Comparison of ENCODE assay signal across 24 mouse cellular contexts in the genomic region with DNA sequence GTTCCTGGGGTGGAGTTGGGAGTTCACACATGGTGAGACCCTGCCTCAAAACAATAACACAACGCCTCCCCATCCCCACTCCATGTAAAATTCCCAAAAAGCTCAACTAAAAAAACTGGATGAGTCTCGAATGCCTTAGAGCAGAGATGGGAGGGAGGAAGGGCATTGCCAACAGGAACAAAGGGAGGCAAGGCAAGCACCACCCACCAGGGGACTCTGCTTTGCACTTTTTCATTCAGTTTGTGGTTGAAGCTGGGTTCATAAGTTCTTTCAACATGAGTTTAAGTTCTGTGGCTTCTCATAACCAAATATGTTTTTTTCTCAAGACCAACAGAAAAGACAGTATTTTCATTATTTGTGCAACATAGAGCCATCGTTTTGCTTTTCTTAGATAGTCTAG. TPM values are rescaled to one million over a fixed set of nuclear protein-coding genes. Genes with fewer than 3 reads are reported as not detected.
A peak's percentile ranks its signal among the peaks of the same experiment; 100 is the strongest.
DNase-seq lines count a peak whose midpoint lies in the region; ATAC-seq and TF ChIP-seq lines count a peak whose summit lies in the region.
"Had no signal": no experiment of that assay in that cellular context is flagged by ENCODE, and none has a peak within 500 bp of the region (broad histone marks: within the 10 kb centered on the region; RNA-seq: fewer than 3 reads in every experiment).

No protein-coding gene starts in this region.

- no peaks in the 10 kb centered on the region for H3K27me3 ChIP-seq in liver, embryonic 11.5 days (replicated peaks; ENCODE audit: control insufficient read depth, insufficient read depth, low read length)
- no peaks in the 10 kb centered on the region for H3K27me3 ChIP-seq in CH12.LX (replicated peaks)
- H3K27me3 ChIP-seq in liver, postnatal 0 days (ENCODE audit: insufficient read depth, low read length), result no peaks in the 10 kb centered on the region
- H3K27me3 ChIP-seq in midbrain, embryonic 13.5 days, result no peaks in the 10 kb centered on the region
- H3K27me3 ChIP-seq: embryonic facial prominence, embryonic 15.5 days; heart, embryonic 15.5 days; Patski had no signal

- peaks cover 2% of the 10 kb centered on the region for H3K79me2 ChIP-seq in CH12.LX (replicated peaks; ENCODE audit: control insufficient read depth, extremely low read depth, insufficient read depth, poor library complexity, severe bottlenecking)

- TF ChIP-seq RAD21 in CH12.LX (IDR thresholded peaks at IDR 0.05; ENCODE audit: low read depth, low read length), result no peak

- WGBS in liver, embryonic 11.5 days, result 81% methylated on average over 3 of the region's 3 CpGs
- whole genome bisulfite sequencing in liver, postnatal 0 days (ENCODE audit: insufficient replicate concordance), result 70% methylated on average over 3 of the region's 3 CpGs
- WGBS in midbrain, embryonic 13.5 days, result 76% methylated on average over 3 of the region's 3 CpGs

- H3K36me3 ChIP-seq in liver, embryonic 11.5 days (ENCODE audit: control insufficient read depth, insufficient read depth, low read length), result no peaks in the 10 kb centered on the region
- H3K36me3 ChIP-seq in CH12.LX (replicated peaks in 1 of 2; ENCODE audit: control insufficient read depth in 1 of 2, insufficient read depth in 1 of 2, low read length in 1 of 2), result peaks cover 0 to 13% of the 10 kb centered on the region in 2 experiments
- H3K36me3 ChIP-seq in liver, postnatal 0 days (replicated peaks; ENCODE audit: insufficient read depth, low read length), result peaks cover under 1% of the 10 kb centered on the region; the same call in 1 of the 2 replicates
- H3K36me3 ChIP-seq in midbrain, embryonic 13.5 days, result 0 out of 2 replicates have a peak, but pooled peaks cover under 1% of the 10 kb centered on the region
- H3K36me3 ChIP-seq: embryonic facial prominence, embryonic 15.5 days had no signal

- no peak for DNase-seq in liver, embryonic 11.5 days (ENCODE audit: low spot score)
- DNase-seq in liver (no peak), CH12.LX (ENCODE audit: extremely low read depth) (peak; percentile 33), adipocyte (ENCODE audit: low spot score) (no peak)
- DNase-seq in T-cell, adult 2 months (ENCODE audit: low spot score), result peak; percentile 7
- no peak for DNase-seq in liver, postnatal 0 days
- no peak for DNase-seq in thymus, postnatal 25 days
- DNase-seq: cerebellum, adult 9-10 months; gastrocnemius, postnatal 10 days; heart, adult 2 months; kidney, postnatal 10 days; lung, postnatal 14 days had no signal

- TF ChIP-seq POLR2A in CH12.LX (IDR thresholded peaks at IDR 0.05; ENCODE audit: low read depth, low read length), result no peak

- no peak for TF ChIP-seq EP300 in CH12.LX (IDR thresholded peaks at IDR 0.05; ENCODE audit: low read length)
- no peak for TF ChIP-seq EP300 in liver, postnatal 0 days (IDR thresholded peaks at IDR 0.05; ENCODE audit: low read depth)

- H3K4me1 ChIP-seq in liver, embryonic 11.5 days (replicated peaks; ENCODE audit: control insufficient read depth, insufficient read depth, low read length), result peaks cover 11% of the 10 kb centered on the region
- H3K4me1 ChIP-seq in CH12.LX (ENCODE audit: control insufficient read depth in 1 of 2, insufficient read depth in 2 of 2), result peaks cover 0 to 26% of the 10 kb centered on the region in 2 experiments; a peak in 3 of 4 replicates
- peaks cover 9% of the 10 kb centered on the region for H3K4me1 ChIP-seq in liver, postnatal 0 days (ENCODE audit: insufficient read depth)
- H3K4me1 ChIP-seq in midbrain, embryonic 13.5 days (replicated peaks), result peaks cover 21% of the 10 kb centered on the region

- peak overlapping the region; percentile 5; the same call in 1 of the 2 replicates for H3K27ac ChIP-seq in liver, embryonic 11.5 days (ENCODE audit: low read depth, low read length)
- H3K27ac ChIP-seq in CH12.LX (ENCODE audit: insufficient read depth, low read depth), result no peak overlapping the region
- no peak overlapping the region for H3K27ac ChIP-seq in liver, postnatal 0 days (ENCODE audit: low read depth)
- no peak overlapping the region for H3K27ac ChIP-seq in midbrain, embryonic 13.5 days
- H3K27ac ChIP-seq: embryonic facial prominence, embryonic 15.5 days; hindbrain, embryonic 10.5 days had no signal

- no peak overlapping the region for H3K4me3 ChIP-seq in liver, embryonic 11.5 days (ENCODE audit: low read depth, low read length)
- H3K4me3 ChIP-seq in CH12.LX (replicated peaks in 1 of 3; ENCODE audit: low read depth in 2 of 3, low read length in 2 of 3, poor library complexity in 1 of 3), result no peak overlapping the region
- no peak overlapping the region for H3K4me3 ChIP-seq in liver, postnatal 0 days (ENCODE audit: low read depth, low read length)
- no peak overlapping the region for H3K4me3 ChIP-seq in midbrain, embryonic 13.5 days (replicated peaks)
- H3K4me3 ChIP-seq: heart, adult 2 months had no signal

- no peaks in the 10 kb centered on the region for H3K9me3 ChIP-seq in liver, embryonic 11.5 days (ENCODE audit: control insufficient read depth, low read length)
- H3K9me3 ChIP-seq in CH12.LX (replicated peaks; ENCODE audit: low read length), result no peaks in the 10 kb centered on the region
- no peaks in the 10 kb centered on the region for H3K9me3 ChIP-seq in liver, postnatal 0 days (ENCODE audit: low read length)
- H3K9me3 ChIP-seq in midbrain, embryonic 13.5 days, result no peaks in the 10 kb centered on the region
- H3K9me3 ChIP-seq: embryonic facial prominence, embryonic 15.5 days; forebrain, embryonic 10.5 days; heart, embryonic 15.5 days; hindbrain, embryonic 10.5 days had no signal

- in situ Hi-C loops in CH12.LX (cut with MboI; ENCODE audit: low pct_ligation_motif_present, low pct_unique_long_range_greater_than_20kb, low sequenced_read_pairs), result no loop called here

- no peak for ATAC-seq in liver, embryonic 11.5 days (replicated peaks; ENCODE audit: low FRiP score)
- ATAC-seq in liver, postnatal 0 days, result no peak
- ATAC-seq in midbrain, embryonic 13.5 days, result no peak
- ATAC-seq: inflammation-experienced regulatory T-cells, adult 6 months; Patski had no signal

- no peak for TF ChIP-seq CTCF in CH12.LX (conservative IDR thresholded peaks at IDR 0.05 in 1 of 2, IDR thresholded peaks at IDR 0.05 in 1 of 2; ENCODE audit: low read depth in 2 of 2, low read length in 2 of 2)
- TF ChIP-seq CTCF in liver, postnatal 0 days (IDR thresholded peaks at IDR 0.05; ENCODE audit: low read depth), result 0 out of 2 replicates have a peak, but pooled peaks have one; percentile 6

- no peak overlapping the region for H3K9ac ChIP-seq in liver, embryonic 11.5 days (ENCODE audit: low read depth, low read length)
- H3K9ac ChIP-seq in CH12.LX (ENCODE audit: insufficient read depth, low read depth), result no peak overlapping the region
- no peak overlapping the region for H3K9ac ChIP-seq in liver, postnatal 0 days (replicated peaks)
- no peak overlapping the region for H3K9ac ChIP-seq in midbrain, embryonic 13.5 days (replicated peaks)
- H3K9ac ChIP-seq: embryonic facial prominence, embryonic 15.5 days; heart, embryonic 15.5 days had no signal

- H3K4me2 ChIP-seq in liver, embryonic 11.5 days, result no peak overlapping the region
- no peak overlapping the region for H3K4me2 ChIP-seq in CH12.LX (ENCODE audit: insufficient read depth, low read depth, poor library complexity, severe bottlenecking)
- no peak overlapping the region for H3K4me2 ChIP-seq in liver, postnatal 0 days (ENCODE audit: low read depth, low read length)
- H3K4me2 ChIP-seq in midbrain, embryonic 13.5 days (replicated peaks), result no peak overlapping the region

- dilution Hi-C loops in CH12.LX (cut with MboI; ENCODE audit: extremely low pct_ligation_motif_present, extremely low pct_unique_long_range_greater_than_20kb, low sequenced_read_pairs), result no loop called here

TF ChIP-seq in CH12.LX, 34 proteins besides CTCF, POLR2A, EP300 and RAD21 (continues in another document):
- TF ChIP-seq SMC3 (IDR thresholded peaks at IDR 0.05; ENCODE audit: low read depth, low read length), result no peak
- no peak for TF ChIP-seq MXI1 (IDR thresholded peaks at IDR 0.05; ENCODE audit: low read depth, low read length)
- TF ChIP-seq PAX5 (IDR thresholded peaks at IDR 0.05; ENCODE audit: low read length), result no peak
- no peak for TF ChIP-seq MAFK (IDR thresholded peaks at IDR 0.05; ENCODE audit: insufficient replicate concordance, low read length)
- TF ChIP-seq GABPA (IDR thresholded peaks at IDR 0.05; ENCODE audit: insufficient replicate concordance, low read depth, low read length), result no peak
- no peak for TF ChIP-seq ETS1 (conservative IDR thresholded peaks at IDR 0.05; ENCODE audit: low read depth, low read length)
- no peak for TF ChIP-seq RCOR1 (conservative IDR thresholded peaks at IDR 0.05; ENCODE audit: low read depth, low read length)

RNA-seq across cellular contexts. Expression of gene Mycbp, which starts 1.2 kb away (rescaled TPM):
- 102 and 106 TPM in 2 replicates for polyA plus RNA-seq in liver, embryonic 11.5 days (2014; fragmentation: Nextera tagmentation; extraction: Ambion mirVana)
- total RNA-seq in CH12.LX (2012; rRNA removed), result 31.4 and 33.8 TPM in 2 replicates
- 45.4 and 46.9 TPM in 2 replicates for total RNA-seq in CH12.LX (2014; rRNA removed)
- polyA plus RNA-seq in CH12.LX (2012; ENCODE audit: insufficient read length, low read depth), result 54.4 and 54.7 TPM in 2 replicates
- polyA plus RNA-seq in liver, postnatal 0 days (2015; fragmentation: Nextera tagmentation; extraction: Ambion mirVana), result 43.5 and 44.5 TPM in 2 replicates
- polyA plus RNA-seq in midbrain, embryonic 13.5 days (2015; fragmentation: Nextera tagmentation; extraction: Ambion mirVana), result 44.2 and 49.4 TPM in 2 replicates

RNA-seq across cellular contexts. Expression of gene Rragc, which starts 13.8 kb away (rescaled TPM):
- 37.8 and 39.9 TPM in 2 replicates for polyA plus RNA-seq in liver, embryonic 11.5 days (2014; fragmentation: Nextera tagmentation; extraction: Ambion mirVana)
- 23.6 and 24.0 TPM in 2 replicates for total RNA-seq in CH12.LX (2012; rRNA removed)
- 67.6 and 77.9 TPM in 2 replicates for total RNA-seq in CH12.LX (2014; rRNA removed)
- polyA plus RNA-seq in CH12.LX (2012; ENCODE audit: insufficient read length, low read depth), result 49.0 and 49.1 TPM in 2 replicates
- 20.0 and 20.1 TPM in 2 replicates for polyA plus RNA-seq in liver, postnatal 0 days (2015; fragmentation: Nextera tagmentation; extraction: Ambion mirVana)
- polyA plus RNA-seq in midbrain, embryonic 13.5 days (2015; fragmentation: Nextera tagmentation; extraction: Ambion mirVana), result 45.0 and 45.5 TPM in 2 replicates

RNA-seq across cellular contexts. Expression of gene 4930535I16Rik, which starts 14.4 kb away (rescaled TPM):
- not detected in 2 replicates for polyA plus RNA-seq in liver, embryonic 11.5 days (2014; fragmentation: Nextera tagmentation; extraction: Ambion mirVana)
- total RNA-seq in CH12.LX (2012; rRNA removed) (2.1 and 3.2 TPM in 2 replicates), CH12.LX (2014; rRNA removed) (not detected in 2 replicates)
- not detected in 2 replicates for polyA plus RNA-seq in CH12.LX (2012; ENCODE audit: insufficient read length, low read depth)
- polyA plus RNA-seq in liver, postnatal 0 days (2015; fragmentation: Nextera tagmentation; extraction: Ambion mirVana), result not detected in 2 replicates
- not detected in 2 replicates for polyA plus RNA-seq in midbrain, embryonic 13.5 days (2015; fragmentation: Nextera tagmentation; extraction: Ambion mirVana)
- total RNA-seq: gastrocnemius, postnatal 10 days; heart, adult 2 months; layer of hippocampus, postnatal 14 days; left cerebral cortex, postnatal 14 days; neutrophil, adult 5-6 weeks had no signal
- polyA plus RNA-seq: embryonic facial prominence, embryonic 15.5 days; forebrain, embryonic 10.5 days; heart, adult 2 months; heart, embryonic 15.5 days; hindbrain, embryonic 10.5 days; inflammation-experienced regulatory T-cells, adult 6 months; limb, embryonic 14.5 days; midbrain, embryonic 11.5 days had no signal

RNA-seq across cellular contexts. Expression of gene 4933427I04Rik, which starts 44.0 kb away (rescaled TPM):
- 0.07 TPM in 1 of 2 replicates, not detected in the other for polyA plus RNA-seq in liver, embryonic 11.5 days (2014; fragmentation: Nextera tagmentation; extraction: Ambion mirVana)
- total RNA-seq in CH12.LX (2012; rRNA removed) (not detected in 2 replicates), CH12.LX (2014; rRNA removed) (not detected in 2 replicates)
- not detected in 2 replicates for polyA plus RNA-seq in CH12.LX (2012; ENCODE audit: insufficient read length, low read depth)
- polyA plus RNA-seq in liver, postnatal 0 days (2015; fragmentation: Nextera tagmentation; extraction: Ambion mirVana), result not detected in 2 replicates
- 0.12 TPM in 1 of 2 replicates, not detected in the other for polyA plus RNA-seq in midbrain, embryonic 13.5 days (2015; fragmentation: Nextera tagmentation; extraction: Ambion mirVana)
- total RNA-seq: gastrocnemius, postnatal 10 days; heart, adult 2 months; layer of hippocampus, postnatal 14 days; left cerebral cortex, postnatal 14 days; neutrophil, adult 5-6 weeks had no signal
- polyA plus RNA-seq: forebrain, embryonic 10.5 days; heart, adult 2 months; heart, embryonic 15.5 days; inflammation-experienced regulatory T-cells, adult 6 months had no signal

Comparison
In these comparisons a context has a peak if more than half of its experiments do, and no peak if none do; other contexts are left out.
1. DNase-seq: peak in CH12.LX (single experiment) and T-cell, adult 2 months (single experiment); none in liver, embryonic 11.5 days (single experiment), liver (single experiment), liver, postnatal 0 days (single experiment), adipocyte (single experiment) and thymus, postnatal 25 days (single experiment).